Mouse (Mus musculus): ENCODE results near the gene Vdac1.
"Not testable (repeated sequence)": the region's sequence is repeated elsewhere in the genome, so short reads cannot be mapped to it uniquely, and the experiment has no call there.

Vdac1 gene

DNA sequence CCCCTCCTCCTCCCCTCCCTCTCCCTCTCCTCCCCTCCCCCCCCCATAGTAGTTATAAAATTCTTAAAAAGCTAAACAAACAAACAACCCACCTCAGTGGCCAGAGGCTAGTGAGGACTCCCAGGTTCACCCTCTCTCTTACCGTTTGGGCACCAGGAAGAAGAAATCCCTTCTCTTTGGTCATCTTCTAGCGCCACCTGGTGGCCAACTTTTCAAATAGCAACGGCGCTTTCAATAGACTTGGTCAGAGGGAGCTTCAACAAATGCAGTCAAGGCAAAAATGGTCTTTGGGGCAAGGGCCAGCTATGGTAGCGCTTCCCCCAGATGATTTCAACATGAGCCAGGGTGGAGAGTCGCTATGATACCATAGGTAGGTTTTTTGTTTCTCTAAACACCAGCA is 17.5 kb upstream of the Vdac1 start:
- peak; percentile 81 for DNase-seq (ENCODE audit: extremely low spot score, low spot score)

DNA sequence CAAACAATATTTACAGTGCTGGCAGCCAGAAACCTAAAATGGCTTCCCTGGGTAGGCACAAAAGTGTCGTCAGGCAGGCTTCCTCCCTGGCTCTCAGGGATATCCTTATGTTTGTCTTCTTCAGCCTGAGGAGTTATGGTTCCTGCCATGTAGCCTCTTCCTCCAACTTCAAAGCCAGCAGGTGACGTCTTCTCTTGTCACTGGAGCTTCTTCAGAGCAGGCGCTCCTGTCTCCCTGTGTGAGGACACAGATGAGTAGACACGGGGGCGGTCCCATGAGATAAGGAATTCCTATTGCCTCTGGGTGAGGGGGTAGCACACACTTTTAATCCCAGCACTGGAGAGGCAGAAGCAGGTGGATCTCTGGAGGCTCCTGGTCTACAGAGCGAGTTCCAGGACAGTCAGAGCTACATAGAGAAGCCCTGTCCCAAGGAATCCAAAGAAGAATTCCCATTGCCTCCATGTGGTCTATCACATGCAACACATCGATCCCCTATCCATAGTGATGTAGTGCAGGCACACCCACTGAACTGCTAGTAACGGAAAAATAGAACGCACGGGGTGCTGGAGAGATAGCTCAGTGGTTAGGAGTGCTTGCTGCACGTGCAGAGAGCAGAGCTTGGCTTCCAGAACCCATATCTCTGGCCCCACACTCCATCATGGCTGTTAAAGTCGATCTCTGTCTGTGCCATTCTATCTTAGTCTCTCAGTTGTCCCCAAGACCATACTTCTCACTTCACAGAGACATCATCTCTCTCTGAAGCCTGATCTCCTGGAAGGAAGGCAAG is 15.5 kb upstream of the Vdac1 start:
- DNase-seq (ENCODE audit: extremely low spot score, low spot score): no peak

GRCm38 (mm10) chr11:52345939-52346634 is 14.6 kb upstream of the Vdac1 start:
- peak; percentile 85 for DNase-seq (ENCODE audit: extremely low spot score, low spot score)

GRCm38 (mm10) chr11:52346635-52347005 is 14.0 kb upstream of the Vdac1 start:
- DNase-seq (ENCODE audit: extremely low spot score, low spot score): peak; percentile 47

DNA sequence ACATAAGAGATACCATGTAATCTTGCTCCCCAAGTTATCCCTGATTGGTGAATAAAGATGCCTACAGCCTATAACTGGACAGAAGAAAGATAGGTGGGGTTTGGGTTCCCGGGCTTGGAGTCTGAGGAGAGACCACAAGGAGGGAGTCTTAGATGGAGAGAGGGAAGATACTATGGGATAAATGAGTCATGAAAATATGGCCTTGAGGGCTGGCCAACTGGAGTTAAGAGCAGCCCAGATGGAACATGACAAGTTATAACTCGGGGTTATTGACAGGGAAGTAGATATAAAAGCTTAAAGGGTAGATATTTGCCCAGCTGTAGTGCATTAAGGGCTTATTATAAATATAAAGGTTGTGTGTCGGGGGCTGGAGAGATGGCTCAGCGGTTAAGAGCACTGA is 12.5 kb upstream of the Vdac1 start:
- no peak for DNase-seq (ENCODE audit: extremely low spot score, low spot score)

- DNase-seq (ENCODE audit: extremely low spot score, low spot score): no peak
Measured at GRCm38 (mm10) chr11:52348724-52349123, 11.9 kb upstream of the Vdac1 start.

GRCm38 (mm10) chr11:52350924-52351323 is 9.7 kb upstream of the Vdac1 start:
- no peak for DNase-seq (ENCODE audit: extremely low spot score, low spot score)

GRCm38 (mm10) chr11:52352271-52352670 is 8.4 kb upstream of the Vdac1 start:
- no peak for DNase-seq (ENCODE audit: extremely low spot score, low spot score)

DNA sequence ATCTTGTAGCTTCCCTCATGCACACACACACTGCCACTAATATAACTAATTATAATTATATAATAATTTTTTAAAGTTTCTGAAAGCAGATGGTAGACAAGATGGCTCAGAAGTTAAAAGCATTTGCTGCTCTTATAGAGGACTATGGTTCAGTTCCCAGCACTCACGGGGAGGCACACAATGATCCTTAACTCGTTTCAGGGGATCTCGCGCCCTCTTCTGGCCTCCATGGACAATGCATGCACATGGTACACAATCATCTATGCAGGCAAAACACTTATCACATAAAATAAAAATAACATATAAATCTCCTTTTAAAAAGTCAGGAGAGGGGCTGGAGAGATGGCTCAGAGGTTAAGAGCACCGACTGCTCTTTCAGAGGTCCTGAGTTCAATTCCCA is 6.0 kb upstream of the Vdac1 start:
- no peak for DNase-seq (ENCODE audit: extremely low spot score, low spot score)

DNA sequence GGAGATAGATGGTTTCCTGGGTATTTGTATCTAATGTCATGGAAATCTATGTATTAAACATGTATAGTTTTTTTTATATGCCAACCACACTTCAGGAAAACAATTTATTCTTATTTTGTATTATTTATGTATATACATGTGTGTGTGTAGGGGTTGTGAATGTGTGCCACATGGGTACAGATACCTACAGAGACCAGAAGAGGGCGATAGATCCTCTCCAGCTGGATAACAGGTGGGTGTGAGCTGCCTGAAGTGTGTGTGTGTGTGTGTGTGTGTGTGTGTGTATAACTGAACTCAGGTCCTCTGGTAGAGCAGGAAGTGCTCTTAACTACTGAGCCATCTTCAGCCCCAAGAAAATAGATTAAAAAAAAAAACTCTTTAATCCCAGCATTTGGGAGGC is 5.1 kb upstream of the Vdac1 start:
- DNase-seq (ENCODE audit: extremely low spot score, low spot score): no peak

GRCm38 (mm10) chr11:52357091-52357490 is 3.6 kb upstream of the Vdac1 start:
- DNase-seq (ENCODE audit: extremely low spot score, low spot score): not testable (repeated sequence)

GRCm38 (mm10) chr11:52358520-52358919 is 2.1 kb upstream of the Vdac1 start:
- DNase-seq (ENCODE audit: extremely low spot score, low spot score): no peak

- DNase-seq (ENCODE audit: extremely low spot score, low spot score): peak; percentile 37
Measured at GRCm38 (mm10) chr11:52359686-52360470, 782 bp upstream of the Vdac1 start.

GRCm38 (mm10) chr11:52361287-52361921 is 744 bp downstream of the Vdac1 start:
- no peak for DNase-seq (ENCODE audit: extremely low spot score, low spot score)

GRCm38 (mm10) chr11:52364376-52364775 is 3.7 kb downstream of the Vdac1 start:
- no peak for DNase-seq (ENCODE audit: extremely low spot score, low spot score)

GRCm38 (mm10) chr11:52365143-52365542 is 4.5 kb downstream of the Vdac1 start:
- DNase-seq (ENCODE audit: extremely low spot score, low spot score): no peak

GRCm38 (mm10) chr11:52366358-52366757 is 5.7 kb downstream of the Vdac1 start:
- DNase-seq (ENCODE audit: extremely low spot score, low spot score): no peak

- no peak for DNase-seq (ENCODE audit: extremely low spot score, low spot score)
Measured at GRCm38 (mm10) chr11:52368176-52368985, 7.7 kb downstream of the Vdac1 start.

DNA sequence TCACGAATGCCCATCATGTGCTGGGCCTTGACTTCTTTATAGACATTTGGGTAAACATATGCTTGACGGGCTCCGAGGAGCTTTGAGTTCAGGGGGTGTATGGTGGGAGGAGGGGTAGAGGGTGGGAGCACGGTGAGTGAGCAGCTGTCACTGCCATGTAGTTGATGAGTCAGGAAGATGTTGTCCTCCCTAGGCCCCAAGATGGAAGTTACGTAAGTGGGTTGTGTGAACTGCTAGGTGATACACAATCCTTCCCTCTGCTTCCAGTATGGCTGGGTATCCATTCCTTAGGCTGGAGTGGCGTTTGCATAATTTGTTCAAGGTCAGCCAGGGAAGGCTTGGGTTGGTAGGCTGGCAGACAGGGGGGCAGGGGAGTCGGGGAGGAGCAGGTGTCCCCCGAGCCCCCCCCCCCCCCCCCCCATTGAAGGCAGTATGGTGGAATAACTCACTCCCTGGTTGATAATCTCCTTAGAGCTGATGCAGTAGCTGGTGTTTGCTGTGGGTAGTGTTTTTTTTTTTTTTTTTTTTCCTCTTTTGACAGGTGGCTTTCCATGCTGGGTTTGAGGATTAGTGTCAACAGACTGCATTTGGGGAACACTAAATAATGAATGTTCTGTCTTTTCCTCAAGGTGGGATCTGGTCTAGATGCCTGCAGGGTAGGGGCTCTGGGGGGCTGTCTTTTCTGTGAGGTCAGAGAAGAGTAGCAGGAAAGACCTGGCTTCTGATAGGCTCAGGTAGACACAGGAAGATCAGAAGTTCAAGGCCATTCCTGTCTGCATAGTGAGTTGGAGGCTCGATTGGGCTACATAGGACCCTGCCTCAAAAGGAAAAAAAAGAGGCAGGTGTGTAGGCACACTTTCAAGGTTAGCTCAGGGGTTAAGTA is 8.8 kb downstream of the Vdac1 start:
- DNase-seq (ENCODE audit: extremely low spot score, low spot score): no peak

GRCm38 (mm10) chr11:52370135-52370452 is 9.4 kb downstream of the Vdac1 start:
- no peak for DNase-seq (ENCODE audit: extremely low spot score, low spot score)
